Mouse (Mus musculus) erythroblast, embryonic 14.5 days (primary cell): Measurements from ENCODE around the gene Scimp.

ENCODE experiments used
- GATA1 ChIP-seq: IDR thresholded peaks from 2 replicates; pipeline ENCODE4 v1.6.1; 2012; ENCODE audit warnings: low read length, inconsistent platforms, mixed read lengths
- TAL1 ChIP-seq: IDR thresholded peaks from 3 replicates; pipeline ENCODE4 v1.6.1; 2012; ENCODE audit warnings: low read length, inconsistent platforms, mixed read lengths

- no peak for TF ChIP-seq TAL1
- TF ChIP-seq GATA1: no peak
Observed at GRCm38 (mm10) chr11:70815071-70815470, 2.7 kb upstream of the Scimp start.
